In the genomic region with DNA sequence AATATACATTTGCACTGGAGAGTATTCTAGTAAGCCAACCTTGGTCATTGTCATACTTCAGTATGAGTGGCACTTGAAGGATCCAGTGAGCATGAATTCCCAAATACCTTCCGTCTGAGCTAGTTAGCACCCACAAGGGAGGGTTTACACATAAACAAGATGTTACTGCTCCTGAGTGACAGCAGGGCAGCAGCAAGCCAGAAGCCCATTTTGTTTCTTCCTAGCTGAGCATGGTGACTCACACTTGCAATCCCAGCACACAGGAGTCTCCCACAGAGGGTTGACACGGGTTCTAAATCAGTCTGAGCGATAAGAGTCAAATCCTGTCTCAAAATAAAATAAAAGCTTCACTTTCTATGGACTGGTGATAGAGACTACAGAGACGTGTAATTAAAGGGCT, we compare ENCODE assay signal across 19 mouse cellular contexts.
A peak's percentile ranks its signal among the peaks of the same experiment; 100 is the strongest.
DNase-seq lines count a peak whose midpoint lies in the region.
"Had no signal": no experiment of that assay in that cellular context is flagged by ENCODE, and none has a peak within 500 bp of the region (broad histone marks: within the 10 kb centered on the region; RNA-seq: fewer than 3 reads in every experiment).

No protein-coding gene starts in this region.

- DNase-seq in right cerebral cortex, adult 18-20 months: peak; percentile 27
- no peak for DNase-seq in right cerebral cortex, adult 2 months (ENCODE audit: low spot score in 2 of 2)
- peak; percentile 23 for DNase-seq in MN1 (ENCODE audit: low spot score)
- DNase-seq in brain, adult 2 months (ENCODE audit: low read depth, low spot score): peak; percentile 53
- DNase-seq in kidney, adult 11 months: no peak
- DNase-seq in urinary bladder, postnatal 4 days (ENCODE audit: low spot score in 2 of 2): no peak
- DNase-seq: adrenal gland, postnatal 10 days; adrenal gland, postnatal 36 days; cerebellum, adult 11 months; cerebellum, adult 2 months; cerebellum, postnatal 10 days; cerebellum, postnatal 36 days; embryo, embryonic 11 days; forebrain, postnatal 0 days; gastrocnemius, postnatal 10 days; gastrocnemius, postnatal 36 days; heart, postnatal 10 days; heart, postnatal 36 days; kidney, adult 18-20 months had no signal

Comparison
In these comparisons a context has a peak if more than half of its experiments do, and no peak if none do; other contexts are left out.
1. DNase-seq: peak in right cerebral cortex, adult 18-20 months (single experiment), MN1 (single experiment) and brain, adult 2 months (single experiment); none in right cerebral cortex, adult 2 months (0 of 2), kidney, adult 11 months (single experiment) and urinary bladder, postnatal 4 days (0 of 2).